Mouse (Mus musculus) heart, embryonic 12.5 days (tissue): ENCODE measurements around the gene Slc17a2. TPM values are rescaled to one million over a fixed set of nuclear protein-coding genes. Genes with fewer than 3 reads are reported as not detected.

Experiments
- polyA plus RNA-seq: library from polyadenylated mRNA; unstranded; fragments of >200 nt; fragmentation: Nextera tagmentation; extraction: Ambion mirVana; gene quantifications from 2 replicates; pipeline ENCODE4 v1.2.1, GENCODE M21; 2016

The Slc17a2 gene
- polyA plus RNA-seq, 1 experiment from 2014 or later: not detected

Other genes starting within 250 kb of the Slc17a2 start
- gene Hist1h3e, start 244.6 kb upstream of the Slc17a2 start, polyA plus RNA-seq: 1.7 and 2.1 TPM in 2 replicates
- 40.3 and 45.8 TPM in 2 replicates for gene Hist1h2ae, start 235.8 kb upstream of the Slc17a2 start, polyA plus RNA-seq
- gene Hist1h2bg, start 235.6 kb upstream of the Slc17a2 start, polyA plus RNA-seq: 4.5 and 4.8 TPM in 2 replicates
- gene Hist1h2bf, start 232.8 kb upstream of the Slc17a2 start, polyA plus RNA-seq: 1.5 and 2.0 TPM in 2 replicates
- gene Hist1h2ad, start 232.6 kb upstream of the Slc17a2 start, polyA plus RNA-seq: 1.1 and 2.3 TPM in 2 replicates
- gene Hist1h3d, start 231.2 kb upstream of the Slc17a2 start, polyA plus RNA-seq: 1.4 and 1.6 TPM in 2 replicates
- 43.5 and 46.9 TPM in 2 replicates for gene Hist1h4d, start 225.4 kb upstream of the Slc17a2 start, polyA plus RNA-seq
- 1.2 and 2.0 TPM in 2 replicates for gene Hist1h2be, start 185.9 kb upstream of the Slc17a2 start, polyA plus RNA-seq
- gene Hist1h1e, start 184.4 kb upstream of the Slc17a2 start, polyA plus RNA-seq: 10.6 and 11.6 TPM in 2 replicates
- gene Hist1h2ac, start 123.0 kb upstream of the Slc17a2 start, polyA plus RNA-seq: 0.70 and 0.78 TPM in 2 replicates
- gene Hist1h2bc, start 122.8 kb upstream of the Slc17a2 start, polyA plus RNA-seq: 43.6 and 49.5 TPM in 2 replicates
- not detected in 2 replicates for gene Hist1h1t, start 111.2 kb upstream of the Slc17a2 start, polyA plus RNA-seq
- 2.7 and 3.5 TPM in 2 replicates for gene Hist1h4c, start 108.5 kb upstream of the Slc17a2 start, polyA plus RNA-seq
- gene Hfe, start 96.1 kb upstream of the Slc17a2 start, polyA plus RNA-seq: 10.5 and 13.2 TPM in 2 replicates
- gene Hist1h1c, start 68.2 kb upstream of the Slc17a2 start, polyA plus RNA-seq: 36.5 and 41.9 TPM in 2 replicates
- 3.0 and 5.1 TPM in 2 replicates for gene Hist1h3c, start 61.4 kb upstream of the Slc17a2 start, polyA plus RNA-seq
- gene Hist1h2bb, start 60.3 kb upstream of the Slc17a2 start, polyA plus RNA-seq: 0.88 and 1.4 TPM in 2 replicates
- 16.7 and 20.9 TPM in 2 replicates for gene Hist1h2ab, start 55.9 kb upstream of the Slc17a2 start, polyA plus RNA-seq
- gene Hist1h3b, start 54.7 kb upstream of the Slc17a2 start, polyA plus RNA-seq: 3.4 and 3.5 TPM in 2 replicates
- gene Hist1h4b, start 50.0 kb upstream of the Slc17a2 start, polyA plus RNA-seq: 2.1 and 2.3 TPM in 2 replicates
- gene Hist1h4a, start 45.8 kb upstream of the Slc17a2 start, polyA plus RNA-seq: not detected in 2 replicates
- gene Hist1h3a, start 44.6 kb upstream of the Slc17a2 start, polyA plus RNA-seq: 1.7 and 3.5 TPM in 2 replicates
- gene Hist1h1a, start 43.3 kb upstream of the Slc17a2 start, polyA plus RNA-seq: 0.54 and 1.4 TPM in 2 replicates
- 0.13 TPM in 1 of 2 replicates, not detected in the other for gene Trim38, start 37.1 kb upstream of the Slc17a2 start, polyA plus RNA-seq
- not detected in 2 replicates for gene Slc17a3, start 32.4 kb downstream of the Slc17a2 start, polyA plus RNA-seq
- gene Slc17a1, start 60.8 kb downstream of the Slc17a2 start, polyA plus RNA-seq: not detected in 2 replicates
- gene Slc17a4, start 108.0 kb downstream of the Slc17a2 start, polyA plus RNA-seq: not detected in 2 replicates
- gene Hist1h2ba, start 127.2 kb downstream of the Slc17a2 start, polyA plus RNA-seq: not detected in 2 replicates
- not detected in 2 replicates for gene Hist1h2aa, start 127.5 kb downstream of the Slc17a2 start, polyA plus RNA-seq
- not detected in 2 replicates for gene Scgn, start 184.2 kb downstream of the Slc17a2 start, polyA plus RNA-seq